ENCODE assay signal across 9 mouse cellular contexts in genomic region chr13:69531431-69531830, GRCm38 (mm10). TPM values are rescaled to one million over a fixed set of nuclear protein-coding genes. Genes with fewer than 3 reads are reported as not detected.
DNase-seq lines count a peak whose midpoint lies in the region; ATAC-seq and TF ChIP-seq lines count a peak whose summit lies in the region.
"Had no signal": no experiment of that assay in that cellular context is flagged by ENCODE, and none has a peak within 500 bp of the region (broad histone marks: within the 10 kb centered on the region; RNA-seq: fewer than 3 reads in every experiment).

No protein-coding gene starts in this region.

- H3K27ac ChIP-seq in heart, embryonic 11.5 days (ENCODE audit: low read depth, low read length), result no peak overlapping the region
- H3K27ac ChIP-seq in MEL (ENCODE audit: control insufficient read depth, low read depth, low read length), result no peak overlapping the region
- no peak overlapping the region for H3K27ac ChIP-seq in hindbrain, embryonic 12.5 days
- H3K27ac ChIP-seq in midbrain, embryonic 10.5 days (replicated peaks), result no peak overlapping the region

- DNase-seq in heart, postnatal 14 days, result no peak
- peak; percentile 27 for DNase-seq in MEL (ENCODE audit: low read depth, low spot score)
- DNase-seq in midbrain, embryonic 10.5 days (ENCODE audit: low spot score), result no peak
- no peak for DNase-seq in left cerebral cortex, adult 11 months (ENCODE audit: low spot score)
- DNase-seq in layer of hippocampus, adult 8-10 months (ENCODE audit: low spot score in 2 of 2), result no peak
- DNase-seq in frontal cortex, adult 2 months (ENCODE audit: extremely low spot score in 1 of 2, low spot score in 1 of 2), result no peak
- DNase-seq: lung, adult 2 months had no signal

- TF ChIP-seq CTCF in MEL (IDR thresholded peaks at IDR 0.05 in 2 of 3, conservative IDR thresholded peaks at IDR 0.05 in 1 of 3; ENCODE audit: control insufficient read depth in 1 of 3, insufficient read depth in 1 of 3, low read depth in 2 of 3, low read length in 3 of 3, poor library complexity in 1 of 3, severe bottlenecking in 1 of 3), result no peak

- H3K9me3 ChIP-seq in heart, embryonic 11.5 days (replicated peaks; ENCODE audit: control insufficient read depth, low read length), result no peaks in the 10 kb centered on the region
- H3K9me3 ChIP-seq in MEL (replicated peaks; ENCODE audit: insufficient read depth, low read length), result no peaks in the 10 kb centered on the region
- H3K9me3 ChIP-seq in hindbrain, embryonic 12.5 days (replicated peaks), result no peaks in the 10 kb centered on the region
- H3K9me3 ChIP-seq in midbrain, embryonic 10.5 days (replicated peaks), result no peaks in the 10 kb centered on the region

- WGBS in heart, embryonic 11.5 days (ENCODE audit: insufficient replicate concordance), result 53% methylated on average over 6 of the region's 6 CpGs
- WGBS in hindbrain, embryonic 12.5 days, result 49% methylated on average over 6 of the region's 6 CpGs
- 63% methylated on average over 6 of the region's 6 CpGs for WGBS in midbrain, embryonic 10.5 days

- no peaks in the 10 kb centered on the region for H3K27me3 ChIP-seq in heart, embryonic 11.5 days (ENCODE audit: control insufficient read depth, insufficient read depth, low read length)
- no peaks in the 10 kb centered on the region for H3K27me3 ChIP-seq in MEL (ENCODE audit: control insufficient read depth in 1 of 2, insufficient read depth in 2 of 2, low read length in 2 of 2)
- no peaks in the 10 kb centered on the region for H3K27me3 ChIP-seq in hindbrain, embryonic 12.5 days
- H3K27me3 ChIP-seq in midbrain, embryonic 10.5 days (ENCODE audit: low read depth, poor library complexity, severe bottlenecking), result no peaks in the 10 kb centered on the region

- peaks cover 42% of the 10 kb centered on the region for H3K4me1 ChIP-seq in heart, embryonic 11.5 days (ENCODE audit: control insufficient read depth, insufficient read depth, low read length)
- peaks cover 2 to 17% of the 10 kb centered on the region in 2 experiments; a peak in 3 of 4 replicates for H3K4me1 ChIP-seq in MEL (ENCODE audit: control insufficient read depth in 1 of 2, insufficient read depth in 2 of 2, low read length in 2 of 2)
- H3K4me1 ChIP-seq in hindbrain, embryonic 12.5 days, result peaks cover 63% of the 10 kb centered on the region
- peaks cover 74% of the 10 kb centered on the region for H3K4me1 ChIP-seq in midbrain, embryonic 10.5 days

- TF ChIP-seq POLR2A in MEL (IDR thresholded peaks at IDR 0.05; ENCODE audit: control insufficient read depth in 1 of 2, insufficient read depth in 1 of 2, low read depth in 1 of 2, low read length in 2 of 2, poor library complexity in 1 of 2), result no peak

- H3K4me3 ChIP-seq in heart, embryonic 11.5 days (ENCODE audit: low read depth, low read length), result peak overlapping the region; percentile 93; the same call in 1 of the 2 replicates
- H3K4me3 ChIP-seq in MEL (ENCODE audit: control insufficient read depth in 1 of 2, insufficient read depth in 1 of 2, low read depth in 2 of 2, low read length in 2 of 2), result peak overlapping the region; percentile 56 to 73; a peak in 2 of 4 replicates
- peak overlapping the region; percentile 99 for H3K4me3 ChIP-seq in hindbrain, embryonic 12.5 days
- H3K4me3 ChIP-seq in midbrain, embryonic 10.5 days, result peak overlapping the region; percentile 98

- TF ChIP-seq RAD21 in MEL (IDR thresholded peaks at IDR 0.05; ENCODE audit: low read depth, low read length), result no peak

- TF ChIP-seq EP300 in MEL (IDR thresholded peaks at IDR 0.05; ENCODE audit: low read depth in 1 of 2, low read length in 2 of 2), result no peak

- peak overlapping the region; percentile 77 for H3K4me2 ChIP-seq in heart, embryonic 11.5 days
- H3K4me2 ChIP-seq in hindbrain, embryonic 12.5 days (replicated peaks), result peak overlapping the region; percentile 94

- no peak overlapping the region for H3K9ac ChIP-seq in heart, embryonic 11.5 days (ENCODE audit: low read depth, low read length)
- H3K9ac ChIP-seq in MEL (ENCODE audit: control insufficient read depth, low read depth, low read length, poor library complexity, severe bottlenecking), result peak overlapping the region; percentile 29; the same call in 1 of the 2 replicates
- H3K9ac ChIP-seq in hindbrain, embryonic 12.5 days, result peak overlapping the region; percentile 97

- peaks cover 76% of the 10 kb centered on the region for H3K79me2 ChIP-seq in MEL (ENCODE audit: control insufficient read depth, insufficient read depth, low read length, poor library complexity)

- H3K36me3 ChIP-seq in heart, embryonic 11.5 days (ENCODE audit: control insufficient read depth, insufficient read depth, low read length), result no peaks in the 10 kb centered on the region
- H3K36me3 ChIP-seq in MEL (ENCODE audit: control insufficient read depth in 1 of 2, insufficient read depth in 2 of 2, low read length in 2 of 2), result no peaks in the 10 kb centered on the region; a peak in 1 of 4 replicates
- H3K36me3 ChIP-seq in hindbrain, embryonic 12.5 days, result 0 out of 2 replicates have a peak, but pooled peaks cover 6% of the 10 kb centered on the region
- peaks cover 30% of the 10 kb centered on the region for H3K36me3 ChIP-seq in midbrain, embryonic 10.5 days

- intact Hi-C loops in heart, postnatal 14 days (cut with DNase I), result loop anchor here (5.0 kb wide), 1 partner anchor 81 kb away; the partner anchor contains the start of gene Srd5a1

- no peak for ATAC-seq in heart, embryonic 11.5 days (replicated peaks; ENCODE audit: insufficient number of reproducible peaks, low FRiP score, low TSS enrichment)
- no peak for ATAC-seq in hindbrain, embryonic 12.5 days (ENCODE audit: low FRiP score)

TF ChIP-seq in MEL, 35 proteins besides CTCF, POLR2A, EP300 and RAD21:
- no peak for TF ChIP-seq ZKSCAN1 (IDR thresholded peaks at IDR 0.05; ENCODE audit: low read depth, low read length)
- TF ChIP-seq CHD1 (IDR thresholded peaks at IDR 0.05; ENCODE audit: low read depth, low read length), result no peak
- no peak for TF ChIP-seq RCOR1 (IDR thresholded peaks at IDR 0.05; ENCODE audit: low read depth, low read length)
- TF ChIP-seq MAFK (IDR thresholded peaks at IDR 0.05; ENCODE audit: borderline replicate concordance, low read depth, low read length), result no peak
- no peak for TF ChIP-seq MAX (IDR thresholded peaks at IDR 0.05; ENCODE audit: low read length)
- no peak for TF ChIP-seq SIN3A (IDR thresholded peaks at IDR 0.05; ENCODE audit: low read length)
- TF ChIP-seq JUND (IDR thresholded peaks at IDR 0.05; ENCODE audit: low read depth, low read length), result no peak
- TF ChIP-seq USF1 (IDR thresholded peaks at IDR 0.05; ENCODE audit: low read depth, low read length), result no peak
- no peak for TF ChIP-seq BHLHE40 (IDR thresholded peaks at IDR 0.05; ENCODE audit: borderline replicate concordance, low read depth, low read length)
- TF ChIP-seq KAT2A (conservative IDR thresholded peaks at IDR 0.05; ENCODE audit: low read depth, low read length), result no peak
- no peak for TF ChIP-seq SMC3 (IDR thresholded peaks at IDR 0.05; ENCODE audit: low read depth, low read length)
- no peak for TF ChIP-seq ZMIZ1 (IDR thresholded peaks at IDR 0.05; ENCODE audit: low read depth, low read length)
- no peak for TF ChIP-seq ZC3H11A (IDR thresholded peaks at IDR 0.05; ENCODE audit: low read depth, low read length)
- TF ChIP-seq ETS1 (IDR thresholded peaks at IDR 0.05; ENCODE audit: low read depth, low read length), result no peak
- TF ChIP-seq TCF12 (IDR thresholded peaks at IDR 0.05; ENCODE audit: low read depth, low read length), result no peak
TF ChIP-seq in MEL: peak in this region for 0.

RNA-seq across cellular contexts. Expression of gene Nsun2, which starts 2.1 kb away (rescaled TPM):
- polyA plus RNA-seq in heart, embryonic 11.5 days (2014; fragmentation: Nextera tagmentation; extraction: Ambion mirVana), result 78.5 and 87.8 TPM in 2 replicates
- 10 to 100 TPM; 35.8 to 42.0 TPM for total RNA-seq in heart, postnatal 14 days (2021)
- 303 and 311 TPM in 2 replicates for total RNA-seq in MEL (2012; rRNA removed)
- 100 to 1,000 TPM; 277 to 302 TPM for polyA plus RNA-seq in MEL (2012; ENCODE audit: insufficient read depth in 1 of 2, insufficient read length in 2 of 2, low read depth in 1 of 2, low replicate concordance in 2 of 2, missing spikeins in 1 of 2)
- 91.8 and 98.4 TPM in 2 replicates for polyA plus RNA-seq in hindbrain, embryonic 12.5 days (2016; fragmentation: Nextera tagmentation; extraction: Ambion mirVana)
- polyA plus RNA-seq in midbrain, embryonic 10.5 days (2016; fragmentation: Nextera tagmentation; extraction: Ambion mirVana), result 125 and 150 TPM in 2 replicates
- 100 to 1,000 TPM in 2 of 4 experiments, 10 to 100 TPM in 2; 86.2 to 110 (median 100) TPM for total RNA-seq in layer of hippocampus, adult 8-10 months (2022)
- 54.1 and 64.6 TPM in 2 replicates for polyA plus RNA-seq in frontal cortex, adult 2 months (2012; rRNA removed)

RNA-seq across cellular contexts. Expression of gene Tent4a, which starts 3.0 kb away (rescaled TPM):
- 4.7 and 5.1 TPM in 2 replicates for polyA plus RNA-seq in heart, embryonic 11.5 days (2014; fragmentation: Nextera tagmentation; extraction: Ambion mirVana)
- total RNA-seq in heart, postnatal 14 days (2021), result 10 to 100 TPM; 12.2 to 13.5 TPM
- 11.5 and 12.2 TPM in 2 replicates for total RNA-seq in MEL (2012; rRNA removed)
- polyA plus RNA-seq in MEL (2012; ENCODE audit: insufficient read depth in 1 of 2, insufficient read length in 2 of 2, low read depth in 1 of 2, low replicate concordance in 2 of 2, missing spikeins in 1 of 2), result 10 to 100 TPM in 1 of 2 experiments, not detected in 1; 18.4 TPM
- 5.9 and 8.4 TPM in 2 replicates for polyA plus RNA-seq in hindbrain, embryonic 12.5 days (2016; fragmentation: Nextera tagmentation; extraction: Ambion mirVana)
- polyA plus RNA-seq in midbrain, embryonic 10.5 days (2016; fragmentation: Nextera tagmentation; extraction: Ambion mirVana), result 4.9 and 5.2 TPM in 2 replicates
- 10 to 100 TPM; 43.8 to 51.2 (median 47.3) TPM for total RNA-seq in layer of hippocampus, adult 8-10 months (2022)
- polyA plus RNA-seq in frontal cortex, adult 2 months (2012; rRNA removed), result 24.7 and 25.7 TPM in 2 replicates
